Comparison of ENCODE assay signal across 12 mouse cellular contexts in genomic region chr16:12234289-12234688, GRCm38 (mm10).
DNase-seq lines count a peak whose midpoint lies in the region; ATAC-seq and TF ChIP-seq lines count a peak whose summit lies in the region.
"Had no signal": no experiment of that assay in that cellular context is flagged by ENCODE, and none has a peak within 500 bp of the region (broad histone marks: within the 10 kb centered on the region; RNA-seq: fewer than 3 reads in every experiment).

No protein-coding gene starts in this region.

- no peak overlapping the region for H3K27ac ChIP-seq in kidney, embryonic 14.5 days (ENCODE audit: low read depth, low read length)
- H3K27ac ChIP-seq in kidney, adult 2 months (ENCODE audit: insufficient read depth, low read depth, low read length), result peak overlapping the region; percentile 3; the same call in 1 of the 2 replicates
- H3K27ac ChIP-seq in lung, postnatal 0 days (ENCODE audit: low read length), result no peak overlapping the region
- no peak overlapping the region for H3K27ac ChIP-seq in hindbrain, embryonic 11.5 days (ENCODE audit: low read depth, low read length)
- no peak overlapping the region for H3K27ac ChIP-seq in hindbrain, embryonic 10.5 days
- H3K27ac ChIP-seq: hindbrain, embryonic 13.5 days; limb, embryonic 10.5 days; midbrain, embryonic 10.5 days had no signal

- H3K4me1 ChIP-seq in kidney, embryonic 14.5 days (ENCODE audit: control insufficient read depth, insufficient read depth, low read length), result no peaks in the 10 kb centered on the region
- H3K4me1 ChIP-seq in kidney, adult 2 months (ENCODE audit: control insufficient read depth, insufficient read depth, low read length), result no peaks in the 10 kb centered on the region
- H3K4me1 ChIP-seq in lung, postnatal 0 days (ENCODE audit: insufficient read depth, low read depth, low read length), result no peaks in the 10 kb centered on the region
- no peaks in the 10 kb centered on the region for H3K4me1 ChIP-seq in hindbrain, embryonic 11.5 days (replicated peaks; ENCODE audit: control insufficient read depth, insufficient read depth, low read length)
- no peaks in the 10 kb centered on the region for H3K4me1 ChIP-seq in hindbrain, embryonic 10.5 days (replicated peaks)
- H3K4me1 ChIP-seq: limb, embryonic 10.5 days; midbrain, embryonic 10.5 days had no signal

- H3K9ac ChIP-seq in kidney, embryonic 14.5 days (ENCODE audit: low read depth, low read length), result no peak overlapping the region
- no peak overlapping the region for H3K9ac ChIP-seq in lung, postnatal 0 days (replicated peaks; ENCODE audit: low read depth)
- H3K9ac ChIP-seq in hindbrain, embryonic 11.5 days (ENCODE audit: low read depth, low read length), result no peak overlapping the region
- H3K9ac ChIP-seq: hindbrain, embryonic 13.5 days had no signal

- no peak for TF ChIP-seq CTCF in brain, embryonic 14.5 days (IDR thresholded peaks at IDR 0.05; ENCODE audit: borderline replicate concordance, extremely low read depth, insufficient read depth, insufficient read length)
- no peak for TF ChIP-seq CTCF in kidney, adult 2 months (conservative IDR thresholded peaks at IDR 0.05; ENCODE audit: insufficient read depth, insufficient read length, low read depth, low read length)
- TF ChIP-seq CTCF in lung, postnatal 0 days (IDR thresholded peaks at IDR 0.05), result peak; percentile 35

- ATAC-seq in kidney, embryonic 14.5 days (ENCODE audit: low FRiP score, low TSS enrichment), result no peak; the same call in 1 of the 2 replicates
- peak; percentile 62 for ATAC-seq in lung, postnatal 0 days
- no peak for ATAC-seq in hindbrain, embryonic 11.5 days (ENCODE audit: low FRiP score)

- no peak for TF ChIP-seq EP300 in lung, postnatal 0 days (IDR thresholded peaks at IDR 0.05)

- TF ChIP-seq POLR2A in brain, embryonic 14.5 days (IDR thresholded peaks at IDR 0.05; ENCODE audit: borderline replicate concordance, extremely low read depth, insufficient read depth, insufficient read length, poor library complexity, severe bottlenecking), result no peak
- no peak for TF ChIP-seq POLR2A in kidney, adult 2 months (IDR thresholded peaks at IDR 0.05; ENCODE audit: low read depth, low read length)

- H3K36me3 ChIP-seq in kidney, embryonic 14.5 days (ENCODE audit: control insufficient read depth, insufficient read depth, low read length), result no peaks in the 10 kb centered on the region
- H3K36me3 ChIP-seq in kidney, adult 2 months (ENCODE audit: control insufficient read depth, insufficient read depth, low read length), result no peaks in the 10 kb centered on the region
- no peaks in the 10 kb centered on the region for H3K36me3 ChIP-seq in lung, postnatal 0 days (ENCODE audit: insufficient read depth, low read length)
- no peaks in the 10 kb centered on the region for H3K36me3 ChIP-seq in hindbrain, embryonic 11.5 days (ENCODE audit: control insufficient read depth, insufficient read depth, low read length)
- H3K36me3 ChIP-seq in hindbrain, embryonic 10.5 days, result no peaks in the 10 kb centered on the region
- H3K36me3 ChIP-seq: hindbrain, embryonic 13.5 days; limb, embryonic 10.5 days; midbrain, embryonic 10.5 days had no signal

- H3K9me3 ChIP-seq in kidney, embryonic 14.5 days (ENCODE audit: control insufficient read depth, low read length), result no peaks in the 10 kb centered on the region
- no peaks in the 10 kb centered on the region for H3K9me3 ChIP-seq in lung, postnatal 0 days (ENCODE audit: low read length)
- H3K9me3 ChIP-seq in hindbrain, embryonic 11.5 days (ENCODE audit: control insufficient read depth, low read length), result no peaks in the 10 kb centered on the region
- H3K9me3 ChIP-seq in hindbrain, embryonic 10.5 days, result no peaks in the 10 kb centered on the region
- H3K9me3 ChIP-seq: hindbrain, embryonic 13.5 days; limb, embryonic 10.5 days; midbrain, embryonic 10.5 days had no signal

- no peaks in the 10 kb centered on the region for H3K27me3 ChIP-seq in kidney, embryonic 14.5 days (ENCODE audit: control insufficient read depth, insufficient read depth, low read length)
- H3K27me3 ChIP-seq in kidney, adult 2 months (replicated peaks; ENCODE audit: control insufficient read depth, insufficient read depth, low read length), result no peaks in the 10 kb centered on the region
- H3K27me3 ChIP-seq in lung, postnatal 0 days (replicated peaks; ENCODE audit: insufficient read depth, low read length), result no peaks in the 10 kb centered on the region
- H3K27me3 ChIP-seq in hindbrain, embryonic 11.5 days (ENCODE audit: control insufficient read depth, insufficient read depth, low read length), result no peaks in the 10 kb centered on the region
- no peaks in the 10 kb centered on the region for H3K27me3 ChIP-seq in hindbrain, embryonic 10.5 days (ENCODE audit: insufficient read depth, poor library complexity, severe bottlenecking)
- H3K27me3 ChIP-seq: hindbrain, embryonic 13.5 days had no signal

- H3K4me2 ChIP-seq in kidney, embryonic 14.5 days (replicated peaks; ENCODE audit: low read depth, low read length), result no peak overlapping the region
- no peak overlapping the region for H3K4me2 ChIP-seq in lung, postnatal 0 days (replicated peaks; ENCODE audit: low read depth, low read length)
- H3K4me2 ChIP-seq in hindbrain, embryonic 11.5 days (replicated peaks; ENCODE audit: low read depth, low read length), result no peak overlapping the region
- H3K4me2 ChIP-seq: hindbrain, embryonic 13.5 days had no signal

- peak; percentile 7 for DNase-seq in kidney, adult 11 months
- peak; percentile 13 for DNase-seq in brain, embryonic 14.5 days (ENCODE audit: low read depth)
- peak; percentile 49 for DNase-seq in kidney, adult 2 months
- peak; percentile 46 for DNase-seq in lung, postnatal 0 days (ENCODE audit: low spot score)
- no peak for DNase-seq in hindbrain, embryonic 11.5 days (ENCODE audit: low spot score)
- DNase-seq in hindbrain, embryonic 10.5 days (ENCODE audit: low spot score), result no peak
- DNase-seq: thymus, postnatal 25 days had no signal

- H3K4me3 ChIP-seq in kidney, embryonic 14.5 days (ENCODE audit: low read length), result no peak overlapping the region
- no peak overlapping the region for H3K4me3 ChIP-seq in kidney, adult 2 months (ENCODE audit: insufficient read depth, low read depth, low read length)
- no peak overlapping the region for H3K4me3 ChIP-seq in lung, postnatal 0 days (ENCODE audit: low read depth, low read length)
- H3K4me3 ChIP-seq in hindbrain, embryonic 11.5 days (ENCODE audit: low read depth, low read length), result no peak overlapping the region
- H3K4me3 ChIP-seq in hindbrain, embryonic 10.5 days, result no peak overlapping the region
- H3K4me3 ChIP-seq: erythroblast, embryonic 14.5 days; hindbrain, embryonic 13.5 days; limb, embryonic 10.5 days; midbrain, embryonic 10.5 days had no signal

- WGBS in kidney, embryonic 14.5 days, result 39% methylated on average over 2 of the region's 2 CpGs
- WGBS in kidney, adult 2 months, result 33% methylated on average over 2 of the region's 2 CpGs
- WGBS in lung, postnatal 0 days, result 29% methylated on average over 2 of the region's 2 CpGs
- WGBS in hindbrain, embryonic 11.5 days, result 69% methylated on average over 2 of the region's 2 CpGs
- 64% methylated on average over 2 of the region's 2 CpGs for WGBS in hindbrain, embryonic 10.5 days

Comparison
In these comparisons a context has a peak if more than half of its experiments do, and no peak if none do; other contexts are left out.
1. DNase-seq: peak in kidney, adult 11 months (single experiment), brain, embryonic 14.5 days (single experiment), kidney, adult 2 months (single experiment) and lung, postnatal 0 days (single experiment); none in hindbrain, embryonic 11.5 days (single experiment) and hindbrain, embryonic 10.5 days (single experiment).